Mouse (Mus musculus) forebrain, embryonic 16.5 days (tissue): ENCODE results near the gene Arap1. TPM values are rescaled to one million over a fixed set of nuclear protein-coding genes. Genes with fewer than 3 reads are reported as not detected.

ENCODE experiments used
- ATAC-seq: fragments of 200-750 bp; cut with Nextera tagmentation; 2 replicates; pipeline ENCODE4 v1.8.0; 2017; ENCODE audit warnings: mild to moderate bottlenecking, moderate library complexity
- H3K27ac ChIP-seq: fragments of 300-500 bp; sonication (generic); 2 replicates; pipeline ENCODE4 v1.5.1; 2014; ENCODE audit warnings: low read length, control low read depth
- H3K27me3 ChIP-seq: fragments of 300-500 bp; sonication (generic); replicated peaks from 2 replicates; pipeline ENCODE4 v1.6.1; 2014; ENCODE audit warnings: low read length; ENCODE audit not compliant: control insufficient read depth, insufficient read depth
- H3K36me3 ChIP-seq: fragments of 300-500 bp; sonication (generic); 2 replicates; pipeline ENCODE4 v1.6.1; 2014; ENCODE audit not compliant: control insufficient read depth, insufficient read depth
- H3K4me1 ChIP-seq: fragments of 300-500 bp; sonication (generic); replicated peaks from 2 replicates; pipeline ENCODE4 v1.6.1; 2014; ENCODE audit warnings: low read length; ENCODE audit not compliant: control insufficient read depth, insufficient read depth
- H3K4me2 ChIP-seq: fragments of 300-500 bp; sonication (generic); 2 replicates; pipeline ENCODE4 v1.6.1; 2014; ENCODE audit warnings: mild to moderate bottlenecking, low read length, control low read depth
- H3K4me3 ChIP-seq: fragments of 300-500 bp; sonication (generic); replicated peaks from 2 replicates; pipeline ENCODE4 v1.5.1; 2014; ENCODE audit warnings: mild to moderate bottlenecking, low read length, control low read depth
- H3K9ac ChIP-seq: fragments of 300-500 bp; sonication (generic); replicated peaks from 2 replicates; pipeline ENCODE4 v1.6.1; 2014; ENCODE audit warnings: low read depth, low read length, control low read depth
- H3K9me3 ChIP-seq: fragments of 300-500 bp; sonication (generic); 2 replicates; pipeline ENCODE4 v1.6.1; 2016; ENCODE audit warnings: low read length; ENCODE audit not compliant: control insufficient read depth
- WGBS: fragments of 180-500 bp; shearing (Covaris S2); extraction: QIAGEN DNeasy Blood & Tissue Kit; methylation state at CpG from one replicate; pipeline ENCODE4 v1.1.7; 2014; 5-methylcytosine and 5-hydroxymethylcytosine counted together
- polyA plus RNA-seq: library from polyadenylated mRNA; unstranded; fragments of >200 nt; fragmentation: Nextera tagmentation; extraction: Ambion mirVana; gene quantifications from 2 replicates; pipeline ENCODE4 v1.2.1, GENCODE M21; 2015

Gene Arap1
- polyA plus RNA-seq, 1 experiment from 2014 or later, result 8.8 TPM

GRCm38 (mm10) chr7:101426692-101427091, 78.8 kb downstream of the Arap1 start:
- ATAC-seq, result no peak
- H3K4me3 ChIP-seq, result no peak overlapping the region
- H3K9me3 ChIP-seq, result no peaks in the 10 kb centered on the region
- H3K4me2 ChIP-seq, result no peak overlapping the region
- no peak overlapping the region for H3K9ac ChIP-seq
- H3K27me3 ChIP-seq, result no peaks in the 10 kb centered on the region
- 78% methylated on average over 8 of the region's 8 CpGs for WGBS
- no peaks in the 10 kb centered on the region for H3K36me3 ChIP-seq
- H3K27ac ChIP-seq, result no peak overlapping the region
- H3K4me1 ChIP-seq, result peaks cover 35% of the 10 kb centered on the region

GRCm38 (mm10) chr7:101427736-101428135, 79.9 kb downstream of the Arap1 start:
- Histone ChIP-seq H3K9ac (no peak overlapping the region), H3K27ac (no peak overlapping the region), H3K9me3 (no peaks in the 10 kb centered on the region), H3K4me1 (peaks cover 31% of the 10 kb centered on the region), H3K4me2 (no peak overlapping the region), H3K4me3 (no peak overlapping the region), H3K36me3 (no peaks in the 10 kb centered on the region), H3K27me3 (no peaks in the 10 kb centered on the region)
- WGBS, result 15% methylated on average over 2 of the region's 2 CpGs
- ATAC-seq, result no peak

GRCm38 (mm10) chr7:101435038-101435437, 87.2 kb downstream of the Arap1 start:
- Histone ChIP-seq H3K4me3 (no peak overlapping the region), H3K9ac (no peak overlapping the region), H3K4me1 (no peaks in the 10 kb centered on the region), H3K4me2 (no peak overlapping the region), H3K27ac (no peak overlapping the region), H3K27me3 (no peaks in the 10 kb centered on the region), H3K36me3 (no peaks in the 10 kb centered on the region), H3K9me3 (no peaks in the 10 kb centered on the region)
- peak; percentile 31; the same call in 1 of the 2 replicates for ATAC-seq
- WGBS, result 28% methylated on average over 6 of the region's 6 CpGs

- WGBS, result 31% methylated on average over 1 of the region's 1 CpGs
- Histone ChIP-seq H3K4me1 (no peaks in the 10 kb centered on the region; the same call in 1 of the 2 replicates), H3K27me3 (no peaks in the 10 kb centered on the region), H3K9me3 (no peaks in the 10 kb centered on the region), H3K27ac (no peak overlapping the region), H3K4me2 (no peak overlapping the region), H3K4me3 (no peak overlapping the region), H3K9ac (no peak overlapping the region), H3K36me3 (no peaks in the 10 kb centered on the region)
- no peak for ATAC-seq
Measured at GRCm38 (mm10) chr7:101437876-101438275, 90.0 kb downstream of the Arap1 start.

DNA sequence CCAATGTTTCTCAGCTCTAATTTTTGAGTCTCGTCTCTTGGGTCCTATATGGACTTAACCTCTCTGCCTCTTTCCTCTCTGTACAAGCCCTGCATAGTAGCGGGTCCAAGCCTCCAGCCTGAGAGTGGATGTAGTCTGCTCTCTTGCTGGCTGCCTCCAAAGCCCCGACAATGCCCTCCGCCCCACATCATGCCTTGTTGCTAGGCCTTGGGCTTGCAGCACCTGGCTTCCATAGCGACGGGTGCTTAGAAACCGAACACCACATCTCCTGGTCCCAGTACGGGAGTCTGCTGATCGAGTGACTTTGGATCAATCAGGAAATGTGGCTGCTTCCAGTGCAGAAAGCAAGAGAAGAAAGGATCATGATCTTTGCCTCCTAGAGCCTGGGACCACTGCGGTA, 95.2 kb downstream of the Arap1 start:
- H3K4me2 ChIP-seq, result no peak overlapping the region
- no peaks in the 10 kb centered on the region; the same call in 1 of the 2 replicates for H3K4me1 ChIP-seq
- no peaks in the 10 kb centered on the region for H3K36me3 ChIP-seq
- peak; percentile 42; the same call in 1 of the 2 replicates for ATAC-seq
- no peak overlapping the region for H3K9ac ChIP-seq
- WGBS, result 65% methylated on average over 10 of the region's 10 CpGs
- no peak overlapping the region for H3K4me3 ChIP-seq
- H3K27me3 ChIP-seq, result no peaks in the 10 kb centered on the region
- H3K9me3 ChIP-seq, result no peaks in the 10 kb centered on the region
- no peak overlapping the region for H3K27ac ChIP-seq

GRCm38 (mm10) chr7:101444211-101444610, 96.3 kb downstream of the Arap1 start:
- Histone ChIP-seq H3K4me2 (no peak overlapping the region), H3K9me3 (no peaks in the 10 kb centered on the region), H3K27me3 (no peaks in the 10 kb centered on the region), H3K27ac (no peak overlapping the region), H3K36me3 (no peaks in the 10 kb centered on the region), H3K4me1 (no peaks in the 10 kb centered on the region; the same call in 1 of the 2 replicates), H3K4me3 (no peak overlapping the region), H3K9ac (no peak overlapping the region)
- no peak for ATAC-seq
- 73% methylated on average over 4 of the region's 4 CpGs for WGBS

- WGBS, result 53% methylated on average over 3 of the region's 3 CpGs
- Histone ChIP-seq H3K9ac (no peak overlapping the region), H3K36me3 (no peaks in the 10 kb centered on the region)
Measured at GRCm38 (mm10) chr7:101449855-101450254, 102.0 kb downstream of the Arap1 start.

DNA sequence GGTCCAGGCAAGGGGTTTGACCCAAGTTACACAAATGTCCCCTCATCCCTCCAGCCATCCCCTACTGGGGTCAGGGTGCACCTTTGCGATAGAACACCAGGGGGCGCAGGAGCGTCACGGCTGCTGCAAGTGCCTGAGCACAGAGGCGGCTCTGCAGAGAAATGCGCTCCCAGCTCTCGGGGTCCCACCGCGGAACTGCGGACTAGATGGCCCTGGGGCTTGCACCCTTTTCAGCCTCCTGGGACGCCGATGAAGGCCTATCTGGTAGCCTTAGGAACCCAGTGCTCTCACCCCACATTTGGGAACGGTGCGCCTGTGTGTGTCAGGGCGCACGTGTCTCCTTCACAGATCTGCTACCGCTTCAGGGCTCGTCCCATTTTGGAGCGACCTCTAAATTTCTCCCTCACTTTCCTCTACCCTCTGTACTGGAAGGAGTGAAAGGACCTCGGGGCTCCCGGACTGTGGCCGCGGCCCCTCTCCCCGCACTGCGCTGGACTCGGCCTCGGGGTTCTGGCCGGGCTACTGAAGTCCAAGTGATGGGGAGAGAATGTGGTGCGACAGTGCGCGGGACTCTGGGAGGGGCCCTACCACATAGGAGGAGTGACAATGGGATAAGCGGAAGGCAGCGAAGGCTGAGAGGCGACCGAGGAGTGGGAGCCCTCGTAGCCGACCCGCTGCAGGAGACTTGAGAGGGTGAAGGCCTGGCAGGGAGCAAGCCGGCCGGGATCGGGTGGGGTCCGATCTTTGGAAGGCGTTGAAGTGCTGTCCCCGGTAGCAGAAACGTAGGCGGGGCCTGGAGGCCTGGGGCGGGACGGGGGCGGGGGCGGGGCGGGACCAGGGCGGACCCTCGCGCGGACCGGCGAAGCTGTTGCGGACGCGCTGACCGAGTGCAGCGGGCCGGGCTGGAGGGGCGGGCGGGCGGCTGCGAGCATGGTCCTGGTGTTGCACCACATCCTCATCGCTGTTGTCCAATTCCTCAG, 102.8 kb downstream of the Arap1 start:
- Histone ChIP-seq H3K27ac (no peak overlapping the region), H3K4me3 (peak overlapping the region; percentile 62), H3K27me3 (no peaks in the 10 kb centered on the region), H3K9me3 (no peaks in the 10 kb centered on the region), H3K4me1 (0 out of 2 replicates have a peak, but pooled peaks cover 5% of the 10 kb centered on the region), H3K9ac (peak overlapping the region; percentile 64), H3K36me3 (no peaks in the 10 kb centered on the region), H3K4me2 (peak overlapping the region; percentile 100)
- under 1% methylated on average over 53 of the region's 68 CpGs for WGBS
- ATAC-seq, result peak; percentile 87

More at GRCm38 (mm10) chr7:101449855-101450254, 102.0 kb downstream of the Arap1 start:
- ATAC-seq, result no peak
- Histone ChIP-seq H3K4me1 (0 out of 2 replicates have a peak, but pooled peaks cover 5% of the 10 kb centered on the region), H3K9me3 (no peaks in the 10 kb centered on the region), H3K4me3 (no peak overlapping the region), H3K27me3 (no peaks in the 10 kb centered on the region), H3K4me2 (no peak overlapping the region), H3K27ac (no peak overlapping the region)

DNA sequence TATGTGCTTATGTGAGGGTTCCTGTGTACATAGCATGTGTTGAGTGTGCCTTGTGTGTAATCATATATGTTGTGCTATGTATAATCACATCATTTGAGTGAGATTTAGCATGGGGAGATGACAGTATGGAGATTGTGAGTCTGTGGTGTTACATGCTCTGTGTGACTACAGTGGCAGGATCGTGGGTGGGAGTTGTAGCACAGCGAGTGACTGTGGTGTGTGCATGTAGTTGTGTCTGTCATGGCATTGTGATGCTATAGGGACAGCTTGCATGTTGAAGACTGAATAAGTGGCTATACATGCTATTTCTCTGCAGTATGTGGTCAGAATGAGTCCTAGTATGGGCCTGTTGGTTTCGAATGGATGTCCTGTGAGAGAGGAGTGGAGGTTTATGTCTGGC, 104.8 kb downstream of the Arap1 start:
- no peaks in the 10 kb centered on the region for H3K36me3 ChIP-seq
- peak overlapping the region; percentile 62 for H3K4me3 ChIP-seq
- peak overlapping the region; percentile 100 for H3K4me2 ChIP-seq
- WGBS, result 94% methylated on average over 3 of the region's 3 CpGs
- H3K27me3 ChIP-seq, result no peaks in the 10 kb centered on the region
- no peak overlapping the region for H3K27ac ChIP-seq
- no peaks in the 10 kb centered on the region for H3K9me3 ChIP-seq
- peaks cover 6% of the 10 kb centered on the region; the same call in 1 of the 2 replicates for H3K4me1 ChIP-seq
- H3K9ac ChIP-seq, result no peak overlapping the region
- no peak for ATAC-seq
